Mouse (Mus musculus): Measurements from ENCODE around the gene Pkd2l1. TPM values are rescaled to one million over a fixed set of nuclear protein-coding genes. Genes with fewer than 3 reads are reported as not detected.
"Not testable (repeated sequence)": the region's sequence is repeated elsewhere in the genome, so short reads cannot be mapped to it uniquely, and the experiment has no call there.

Gene Pkd2l1
- total RNA-seq, 2 experiments from 2014 or later: 0.09 TPM; not detected in 1

GRCm38 (mm10) chr19:44121137-44121536 is 71.1 kb downstream of the Pkd2l1 start:
- no peak overlapping the region for H3K4me3 ChIP-seq
- intact Hi-C loops (cut with DNase I): no loop called here
- DNase-seq (ENCODE audit: extremely low spot score in 1 of 2, low spot score in 2 of 2): no peak
- no peak for TF ChIP-seq CTCF (IDR thresholded peaks at IDR 0.05)
- H3K27ac ChIP-seq: no peak overlapping the region

DNA sequence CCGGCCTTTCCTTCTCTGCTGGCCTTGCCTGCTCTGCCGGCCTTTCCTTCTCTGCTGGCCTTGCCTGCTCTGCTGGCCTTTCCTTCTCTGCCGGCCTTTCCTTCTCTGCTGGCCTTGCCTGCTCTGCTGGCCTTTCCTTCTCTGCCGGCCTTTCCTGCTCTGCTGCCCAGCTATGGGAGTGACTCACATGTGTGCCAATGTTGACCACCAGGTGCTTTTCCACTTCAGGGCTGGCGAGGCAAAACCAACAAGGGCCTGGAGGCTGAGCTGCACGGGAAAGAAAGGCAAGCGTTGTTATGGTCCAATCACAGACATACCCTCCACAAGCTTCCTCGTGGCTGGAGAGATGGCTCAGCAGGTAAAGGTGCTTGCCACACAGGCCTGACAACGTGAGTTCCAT is 71.6 kb downstream of the Pkd2l1 start:
- DNase-seq (ENCODE audit: extremely low spot score in 1 of 2, low spot score in 2 of 2); H3K4me3 ChIP-seq; H3K27ac ChIP-seq; intact Hi-C loops (cut with DNase I): not testable (repeated sequence)

- no peak for TF ChIP-seq CTCF (IDR thresholded peaks at IDR 0.05)
- intact Hi-C loops (cut with DNase I): no loop called here
- DNase-seq (ENCODE audit: extremely low spot score in 1 of 2, low spot score in 2 of 2): no peak
- Histone ChIP-seq H3K27ac (no peak overlapping the region), H3K4me3 (no peak overlapping the region)
Measured at GRCm38 (mm10) chr19:44117793-44118192, 74.4 kb downstream of the Pkd2l1 start.

- no peak overlapping the region for H3K4me3 ChIP-seq
- intact Hi-C loops (cut with DNase I): no loop called here
- TF ChIP-seq CTCF (IDR thresholded peaks at IDR 0.05): peak; percentile 37
- H3K27ac ChIP-seq: no peak overlapping the region
- DNase-seq (ENCODE audit: extremely low spot score in 1 of 2, low spot score in 2 of 2): no peak
Measured at GRCm38 (mm10) chr19:44111706-44112105, 80.5 kb downstream of the Pkd2l1 start.

DNA sequence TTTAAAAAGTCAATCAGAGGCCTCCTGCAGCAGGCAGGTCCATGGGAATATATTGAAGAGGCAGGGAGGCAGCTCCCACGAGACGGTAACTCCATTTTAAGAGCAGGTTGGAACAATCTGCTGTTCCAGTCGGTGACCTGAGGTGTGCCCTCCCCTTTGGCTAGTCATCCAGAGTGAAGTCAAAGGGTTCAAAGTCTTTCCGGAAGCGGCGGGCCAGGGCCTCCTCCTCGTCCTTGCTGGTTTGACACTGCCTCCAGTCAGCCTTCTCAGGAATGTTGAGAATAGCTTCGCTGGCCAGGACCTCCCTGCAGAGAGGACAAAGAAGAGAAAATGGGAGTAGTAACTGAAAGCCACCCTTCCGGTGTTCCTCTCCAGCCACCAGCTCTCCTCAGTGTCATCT is 81.9 kb downstream of the Pkd2l1 start:
- no peak for TF ChIP-seq CTCF (IDR thresholded peaks at IDR 0.05)
- no peak overlapping the region for H3K27ac ChIP-seq
- intact Hi-C loops (cut with DNase I): no loop called here
- no peak overlapping the region for H3K4me3 ChIP-seq
- DNase-seq (ENCODE audit: extremely low spot score in 1 of 2, low spot score in 2 of 2): no peak

DNA sequence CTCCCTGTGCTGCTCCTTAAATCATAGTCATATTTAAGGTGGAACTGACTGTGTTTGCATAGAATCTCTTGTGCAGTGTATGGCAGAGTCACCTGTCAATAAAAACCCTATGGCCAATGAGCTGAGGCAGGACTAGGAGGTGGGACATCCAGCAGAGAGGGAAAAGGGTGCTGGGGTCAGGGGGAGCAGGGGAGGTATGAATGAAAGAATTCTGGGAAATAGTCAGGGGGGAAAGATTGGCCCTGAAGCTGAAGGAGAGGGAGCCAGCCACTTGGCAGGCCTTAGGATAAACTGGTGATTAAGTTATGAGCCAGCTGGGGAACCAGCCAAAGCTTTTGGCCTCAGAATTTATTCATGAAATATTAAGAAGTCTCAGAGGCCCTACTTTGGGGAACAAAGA is 83.2 kb downstream of the Pkd2l1 start:
- TF ChIP-seq CTCF (IDR thresholded peaks at IDR 0.05): no peak
- no peak overlapping the region for H3K4me3 ChIP-seq
- intact Hi-C loops (cut with DNase I): loop anchor here (2.0 to 10.0 kb wide), 2 partner anchors 26 to 354 kb away; partner anchors contain the start of genes Cox15, Cutc and Cwf19l1
- H3K27ac ChIP-seq: no peak overlapping the region
- DNase-seq (ENCODE audit: extremely low spot score in 1 of 2, low spot score in 2 of 2): no peak

DNA sequence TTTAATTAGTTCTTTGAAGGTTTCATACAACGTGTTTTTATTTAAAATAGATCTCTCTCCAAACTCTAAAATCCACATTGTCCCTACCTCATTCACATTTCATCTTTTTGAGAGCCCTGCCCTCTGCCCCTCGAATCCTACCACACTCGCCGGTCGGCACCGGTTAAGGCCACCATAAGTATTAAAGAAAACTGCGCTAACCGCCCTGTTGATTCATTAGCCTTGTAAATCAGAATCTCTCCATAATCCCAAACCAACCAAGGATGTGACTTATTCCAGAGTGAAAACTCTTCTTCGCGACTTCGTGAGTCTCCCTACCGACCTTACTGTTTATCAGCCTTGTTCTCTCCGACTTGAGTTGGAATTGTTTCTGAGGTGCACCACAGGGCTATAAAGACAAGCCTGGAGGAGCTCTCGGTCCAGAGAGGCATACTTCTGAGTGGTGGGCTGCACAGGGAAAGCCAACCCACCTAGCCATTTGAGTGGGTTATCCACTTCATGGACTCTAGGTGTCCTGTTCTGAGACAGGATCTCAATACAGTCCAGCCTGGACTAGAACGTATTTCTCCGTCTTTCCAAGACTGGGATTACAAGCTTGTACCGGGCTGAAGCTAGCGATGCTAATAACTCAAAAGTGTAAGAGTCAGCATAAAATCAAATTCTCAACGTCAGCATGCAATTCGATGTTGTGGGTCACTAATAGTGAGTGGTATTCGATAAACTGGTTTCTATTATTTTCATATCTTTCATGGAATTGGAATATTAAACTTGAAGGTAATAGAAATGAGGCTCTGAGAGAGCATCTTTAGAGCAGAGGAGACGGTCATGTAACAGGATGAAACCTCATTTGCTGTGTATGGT is 84.4 kb downstream of the Pkd2l1 start:
- Histone ChIP-seq H3K4me3 (peak overlapping the region; percentile 94), H3K27ac (peak overlapping the region; percentile 82)
- no peak for DNase-seq (ENCODE audit: extremely low spot score in 1 of 2, low spot score in 2 of 2)
- no peak for TF ChIP-seq CTCF (IDR thresholded peaks at IDR 0.05)
- intact Hi-C loops (cut with DNase I): loop anchor here (2.0 to 10.0 kb wide), 2 partner anchors 27 to 353 kb away; partner anchors contain the start of genes Cox15, Cutc and Cwf19l1

DNA sequence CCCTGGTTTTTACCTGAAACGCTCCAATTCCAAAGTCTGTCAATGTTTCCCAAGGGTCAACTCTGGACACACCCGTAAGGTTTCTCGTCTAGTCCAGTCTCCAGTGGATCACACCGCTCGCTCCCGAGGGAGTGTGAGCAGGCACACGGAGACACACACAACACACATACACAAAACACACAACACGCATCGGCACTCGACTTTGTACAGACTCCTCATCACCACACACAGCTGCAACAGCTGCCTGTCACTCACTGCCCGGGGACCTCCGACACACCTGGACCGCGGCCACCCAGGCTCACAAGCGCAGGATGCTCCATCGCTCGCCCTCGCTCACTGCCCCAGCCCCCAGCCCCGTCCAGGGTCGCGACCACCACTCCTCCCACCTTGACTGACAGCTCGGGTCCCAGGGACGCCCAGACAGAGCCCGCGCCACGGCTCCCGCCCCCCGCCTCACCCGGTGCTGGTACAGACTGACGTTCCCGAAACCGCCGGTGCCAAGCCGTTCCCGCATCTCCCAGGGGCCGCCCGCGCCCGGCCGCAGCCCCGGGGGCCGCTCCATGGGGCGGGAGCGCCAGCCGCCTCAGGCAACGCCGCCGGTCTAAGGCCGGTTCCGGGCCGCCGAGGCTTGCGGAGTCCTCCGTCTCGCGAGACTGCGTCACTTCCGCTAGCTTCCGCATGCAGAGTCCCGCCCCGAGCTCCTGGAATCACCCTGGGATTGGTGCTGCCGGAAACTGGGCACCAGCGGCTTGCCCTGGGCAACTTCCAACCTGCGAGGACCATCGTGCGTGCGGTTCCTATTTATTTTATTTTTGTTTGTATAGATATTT is 85.2 kb downstream of the Pkd2l1 start, which contains the start of gene Chuk:
Gene Chuk, minus strand, starts transcription at position 650 of the 830 bp plus-strand sequence.
- intact Hi-C loops (cut with DNase I): loop anchor here (10.0 kb wide), 1 partner anchor 352 kb away; the partner anchor contains the start of genes Cox15 and Cutc
- H3K4me3 ChIP-seq: peak within 1 kb of the TSS; percentile 94
- TF ChIP-seq CTCF (IDR thresholded peaks at IDR 0.05): no peak
- DNase-seq (ENCODE audit: extremely low spot score in 1 of 2, low spot score in 2 of 2): peak; percentile 94 to 95
- H3K27ac ChIP-seq: peak within 1 kb of the TSS; percentile 82

GRCm38 (mm10) chr19:44104393-44104792 is 87.8 kb downstream of the Pkd2l1 start:
- intact Hi-C loops (cut with DNase I): loop anchor here (10.0 kb wide), 1 partner anchor 350 kb away; the partner anchor contains the start of genes Cox15 and Cutc
- no peak for TF ChIP-seq CTCF (IDR thresholded peaks at IDR 0.05)
- H3K4me3 ChIP-seq: no peak overlapping the region
- no peak overlapping the region for H3K27ac ChIP-seq
- DNase-seq (ENCODE audit: extremely low spot score in 1 of 2, low spot score in 2 of 2): no peak

- Histone ChIP-seq H3K4me3 (no peak overlapping the region), H3K27ac (no peak overlapping the region)
- TF ChIP-seq CTCF (IDR thresholded peaks at IDR 0.05): no peak
- no peak for DNase-seq (ENCODE audit: extremely low spot score in 1 of 2, low spot score in 2 of 2)
- intact Hi-C loops (cut with DNase I): loop anchor here (10.0 kb wide), 1 partner anchor 348 kb away; the partner anchor contains the start of genes Cox15 and Cutc
Measured at GRCm38 (mm10) chr19:44103001-44103400, 89.2 kb downstream of the Pkd2l1 start.

DNA sequence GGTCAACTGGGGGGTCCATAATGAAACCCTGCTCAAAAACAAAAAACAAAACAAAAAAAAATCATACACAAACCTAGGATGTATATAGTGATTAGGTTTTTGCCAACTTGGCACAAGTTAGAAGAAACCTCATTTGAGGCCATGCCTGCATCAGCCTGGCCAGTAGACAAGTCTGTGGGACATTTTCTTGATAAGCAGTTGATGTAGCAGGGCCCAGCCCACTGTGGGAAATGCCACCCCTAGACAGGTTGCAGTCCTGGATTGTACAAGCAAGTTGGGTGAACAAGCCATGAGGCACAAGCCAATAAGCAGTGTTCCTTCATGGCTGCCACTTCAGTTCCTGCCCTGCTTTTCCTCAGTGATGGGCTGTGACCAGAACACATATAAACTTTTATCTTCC is 91.4 kb downstream of the Pkd2l1 start:
- no peak overlapping the region for H3K4me3 ChIP-seq
- no peak for TF ChIP-seq CTCF (IDR thresholded peaks at IDR 0.05)
- no peak for DNase-seq (ENCODE audit: extremely low spot score in 1 of 2, low spot score in 2 of 2)
- no peak overlapping the region for H3K27ac ChIP-seq
- intact Hi-C loops (cut with DNase I): loop anchor here (10.0 kb wide), 1 partner anchor 346 kb away; the partner anchor contains the start of genes Cox15 and Cutc

Other genes starting within 250 kb of the Pkd2l1 start
- gene Cpn1, start 205.9 kb downstream of the Pkd2l1 start, total RNA-seq (2021): under 1 TPM; 0.16 TPM
- gene Cyp2c23, start 163.2 kb downstream of the Pkd2l1 start, total RNA-seq (2021): under 1 TPM; 0.19 to 0.25 TPM
- gene Erlin1, start 122.7 kb downstream of the Pkd2l1 start, total RNA-seq (2021): 10 to 100 TPM; 20.8 to 22.3 TPM
- gene Chuk, start 85.0 kb downstream of the Pkd2l1 start, total RNA-seq (2021): 10 to 100 TPM; 52.7 to 58.6 TPM
- 10 to 100 TPM; 17.3 to 19.4 TPM for gene Cwf19l1, start 56.6 kb downstream of the Pkd2l1 start, total RNA-seq (2021)
- 10 to 100 TPM; 57.7 to 66.7 TPM for gene Bloc1s2, start 46.0 kb downstream of the Pkd2l1 start, total RNA-seq (2021)
- gene Scd3, start 10.8 kb upstream of the Pkd2l1 start, total RNA-seq (2021): 1 to 10 TPM; 3.3 to 3.8 TPM
- 100 to 1,000 TPM; 580 to 609 TPM for gene Scd2, start 101.2 kb upstream of the Pkd2l1 start, total RNA-seq (2021)
- gene Scd4, start 140.7 kb upstream of the Pkd2l1 start, total RNA-seq (2021): 1 to 10 TPM; 2.1 to 2.3 TPM
- 100 to 1,000 TPM; 133 to 177 TPM for gene Scd1, start 215.4 kb upstream of the Pkd2l1 start, total RNA-seq (2021)

Measured in left cerebral cortex, adult 2 months (tissue).